Mouse (Mus musculus): ENCODE results near the gene Gpr75. TPM values are rescaled to one million over a fixed set of nuclear protein-coding genes. Genes with fewer than 3 reads are reported as not detected.

Gpr75 gene
- not detected for polyA plus RNA-seq (2017; shearing (Covaris generic))

- no peak for ATAC-seq
These were observed at the start of gene Gpr75, which contains the start of gene Asb3 for GRCm38 (mm10) chr11:30885171-30885871. Gene Gpr75, plus strand, starts transcription at chr11:30885358. Gene Asb3, plus strand, starts transcription at chr11:30885416.

- no peak for ATAC-seq
These were observed 46.4 kb upstream of the Gpr75 start for GRCm38 (mm10) chr11:30838793-30839192.

- no peak for ATAC-seq
These were observed 40.8 kb upstream of the Gpr75 start for GRCm38 (mm10) chr11:30844355-30844754.

- ATAC-seq, result no peak
These were observed 12.7 kb upstream of the Gpr75 start for GRCm38 (mm10) chr11:30872425-30872824.

GRCm38 (mm10) chr11:30888153-30888552 lies 3.0 kb downstream of the Gpr75 start:
- ATAC-seq, result no peak

GRCm38 (mm10) chr11:30896201-30896600 lies 11.0 kb downstream of the Gpr75 start:
- ATAC-seq, result no peak

GRCm38 (mm10) chr11:30899312-30899711 lies 14.2 kb downstream of the Gpr75 start:
- ATAC-seq, result no peak

GRCm38 (mm10) chr11:30912311-30912710 lies 27.2 kb downstream of the Gpr75 start:
- no peak for ATAC-seq

- ATAC-seq, result no peak
These were observed 35.5 kb downstream of the Gpr75 start for GRCm38 (mm10) chr11:30920641-30921040.

GRCm38 (mm10) chr11:30923283-30923682 lies 38.1 kb downstream of the Gpr75 start:
- ATAC-seq, result no peak

- ATAC-seq, result no peak
These were observed 42.9 kb downstream of the Gpr75 start for GRCm38 (mm10) chr11:30928079-30928478.

GRCm38 (mm10) chr11:30928498-30928897 lies 43.3 kb downstream of the Gpr75 start:
- ATAC-seq, result no peak

Other genes starting within 250 kb of the Gpr75 start
- gene Acyp2, start 235.8 kb upstream of the Gpr75 start, polyA plus RNA-seq (2017; shearing (Covaris generic)), result 1 to 10 TPM; 1.0 to 1.5 TPM
- gene Psme4, start 113.6 kb upstream of the Gpr75 start, polyA plus RNA-seq (2017; shearing (Covaris generic)), result 10 to 100 TPM; 20.0 to 31.8 TPM
- 10 to 100 TPM; 59.0 to 69.0 TPM for gene Asb3, start 58 bp downstream of the Gpr75 start, polyA plus RNA-seq (2017; shearing (Covaris generic))
- gene Erlec1, start 69.0 kb downstream of the Gpr75 start, polyA plus RNA-seq (2017; shearing (Covaris generic)), result 10 to 100 TPM; 12.1 to 15.3 TPM
- 10 to 100 TPM; 10.1 to 11.1 TPM for gene Chac2, start 101.0 kb downstream of the Gpr75 start, polyA plus RNA-seq (2017; shearing (Covaris generic))